8 mouse cellular contexts compared by ENCODE assay signal in the genomic region with DNA sequence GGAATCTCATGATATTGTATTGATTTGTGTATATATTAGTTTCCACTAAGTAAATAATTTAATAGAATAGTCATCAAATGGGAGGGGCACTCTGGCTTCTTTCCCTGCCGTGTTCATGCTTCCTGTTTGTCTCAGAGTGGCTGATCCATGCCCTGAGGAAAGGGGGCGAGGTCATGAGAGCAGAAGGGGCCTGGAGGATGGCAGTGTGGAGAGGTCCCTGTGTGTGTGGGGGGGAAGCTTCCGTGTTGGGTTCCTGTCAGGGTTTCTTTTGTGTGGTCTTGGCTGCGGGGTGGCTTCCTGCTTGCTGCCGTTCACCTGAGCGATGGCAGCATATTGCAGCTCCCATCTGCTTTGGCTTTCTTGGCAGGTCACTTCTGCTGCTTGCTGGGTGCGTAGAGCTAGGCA.
DNase-seq lines count a peak whose midpoint lies in the region; ATAC-seq lines count a peak whose summit lies in the region.
"Had no signal": no experiment of that assay in that cellular context is flagged by ENCODE, and none has a peak within 500 bp of the region (broad histone marks: within the 10 kb centered on the region; RNA-seq: fewer than 3 reads in every experiment).

No protein-coding gene starts in this region.

- DNase-seq in left cerebral cortex, postnatal 4 days = peak; percentile 54
- no peak for DNase-seq in left cerebral cortex, postnatal 10 days (ENCODE audit: extremely low spot score in 1 of 2, low spot score in 2 of 2)
- DNase-seq in cerebellum, adult 11-12 months = peak; percentile 89
- DNase-seq in thymus, postnatal 14 days = peak; percentile 89
- DNase-seq in urinary bladder, adult 2 months (ENCODE audit: low spot score) = no peak
- DNase-seq in left cerebral cortex, postnatal 14 days (ENCODE audit: low spot score in 2 of 2) = no peak

- peak; percentile 29; the same call in 1 of the 2 replicates for ATAC-seq in granulocyte monocyte progenitor cell, adult 5-6 weeks (replicated peaks; ENCODE audit: poor library complexity, severe bottlenecking)
- ATAC-seq: Patski had no signal

- intact Hi-C loops in left cerebral cortex, postnatal 4 days (cut with DNase I) = no loop called here
- intact Hi-C loops in left cerebral cortex, postnatal 10 days (cut with DNase I) = loop anchor here (10.0 kb wide), 1 partner anchor 115 kb away; no protein-coding TSS in a partner anchor
- intact Hi-C loops in left cerebral cortex, postnatal 14 days (cut with DNase I) = no loop called here

Comparison
In these comparisons a context has a peak if more than half of its experiments do, and no peak if none do; other contexts are left out.
1. DNase-seq: peak in left cerebral cortex, postnatal 4 days (single experiment), cerebellum, adult 11-12 months (single experiment) and thymus, postnatal 14 days (single experiment); none in left cerebral cortex, postnatal 10 days (0 of 2), urinary bladder, adult 2 months (single experiment) and left cerebral cortex, postnatal 14 days (0 of 2).